Mouse (Mus musculus) kidney, adult 2 months (tissue): ENCODE measurements around the gene Pcare.

Source experiments
- CTCF ChIP-seq: fragments of 200-500 bp; conservative IDR thresholded peaks from 2 replicates; pipeline ENCODE4 v1.5.1; 2011; ENCODE audit warnings: low read depth, mild to moderate bottlenecking, control low read depth, low read length, moderate library complexity, mixed read lengths; ENCODE audit not compliant: insufficient read depth, insufficient read length
- POLR2A ChIP-seq: fragments of 200-500 bp; IDR thresholded peaks from one replicate; pipeline ENCODE4 v1.6.1; 2011; ENCODE audit warnings: low read depth, low read length, control low read depth

- TF ChIP-seq CTCF, result peak; percentile 50
- no peak for TF ChIP-seq POLR2A
Observed at GRCm38 (mm10) chr17:71693780-71694179, 58.9 kb downstream of the Pcare start.
